Mouse (Mus musculus) MEL (cell line): ENCODE measurements around the gene Impdh2.

Experiments used
- CTCF ChIP-seq, 3 experiments: IDR thresholded peaks in 2 of 3; conservative IDR thresholded peaks in 1 of 3; 2 replicates each; pipeline ENCODE4 v1.5.1; 2011 to 2012; ENCODE audit warnings: low read length in 3 of 3, low read depth in 2 of 3, mild to moderate bottlenecking in 2 of 3, improper control_type of control experiment in 1 of 3, inconsistent platforms in 1 of 3, mixed read lengths in 1 of 3, moderate library complexity in 1 of 3; ENCODE audit not compliant: control insufficient read depth in 1 of 3, insufficient read depth in 1 of 3, poor library complexity in 1 of 3, severe bottlenecking in 1 of 3
- ELF1 ChIP-seq: IDR thresholded peaks from 2 replicates; pipeline ENCODE4 v1.6.1; 2014; ENCODE audit warnings: low read depth, mild to moderate bottlenecking, inconsistent platforms, low read length, improper control_type of control experiment, moderate library complexity
- ETS1 ChIP-seq: IDR thresholded peaks from 2 replicates; pipeline ENCODE4 v1.6.1; 2012; ENCODE audit warnings: low read depth, mild to moderate bottlenecking, inconsistent platforms, low read length, improper control_type of control experiment, moderate library complexity
- GABPA ChIP-seq: IDR thresholded peaks from 2 replicates; pipeline ENCODE4 v1.6.1; 2012; ENCODE audit warnings: low read depth, mild to moderate bottlenecking, inconsistent platforms, low read length, improper control_type of control experiment, moderate library complexity
- GATA1 ChIP-seq: IDR thresholded peaks from 2 replicates; pipeline ENCODE4 v1.6.1; 2011; ENCODE audit warnings: low read depth, low read length, improper control_type of control experiment
- MAFK ChIP-seq: IDR thresholded peaks from 2 replicates; pipeline ENCODE4 v1.6.1; 2011; ENCODE audit warnings: low read depth, mild to moderate bottlenecking, low read length, improper control_type of control experiment, borderline replicate concordance
- MEF2A ChIP-seq: IDR thresholded peaks from 2 replicates; pipeline ENCODE4 v1.6.1; 2014; ENCODE audit warnings: low read depth, mild to moderate bottlenecking, inconsistent platforms, low read length, improper control_type of control experiment; ENCODE audit not compliant: poor library complexity, insufficient replicate concordance, severe bottlenecking; ENCODE audit errors: extremely low read depth
- MXI1 ChIP-seq: IDR thresholded peaks from 2 replicates; pipeline ENCODE4 v1.6.1; 2011; ENCODE audit warnings: mild to moderate bottlenecking, low read depth, low read length, improper control_type of control experiment
- POLR2A ChIP-seq, 2 experiments: IDR thresholded peaks; 2 replicates each; pipeline ENCODE4 v1.6.1; 2011 to 2012; ENCODE audit warnings: low read length in 2 of 2, mild to moderate bottlenecking in 2 of 2, control low read depth in 1 of 2, improper control_type of control experiment in 1 of 2, low read depth in 1 of 2, moderate library complexity in 1 of 2; ENCODE audit not compliant: control insufficient read depth in 1 of 2, insufficient read depth in 1 of 2, poor library complexity in 1 of 2
- USF1 ChIP-seq: IDR thresholded peaks from 2 replicates; pipeline ENCODE4 v1.6.1; 2014; ENCODE audit warnings: low read depth, mild to moderate bottlenecking, inconsistent platforms, low read length, improper control_type of control experiment, moderate library complexity
- ZMIZ1 ChIP-seq: IDR thresholded peaks from 2 replicates; pipeline ENCODE4 v1.6.1; 2012; ENCODE audit warnings: low read depth, mild to moderate bottlenecking, inconsistent platforms, low read length, improper control_type of control experiment, moderate library complexity

GRCm38 (mm10) chr9:108566815-108567776 lies 7.0 kb downstream of the Impdh2 start, which contains the start of gene Ndufaf3:
- peak; percentile 79 to 89 (median 85) for TF ChIP-seq CTCF (IDR thresholded peaks at IDR 0.05 in 2 of 3, conservative IDR thresholded peaks at IDR 0.05 in 1 of 3; ENCODE audit: control insufficient read depth in 1 of 3, insufficient read depth in 1 of 3, low read depth in 2 of 3, low read length in 3 of 3, poor library complexity in 1 of 3, severe bottlenecking in 1 of 3)
- TF ChIP-seq MAFK, result no peak
- TF ChIP-seq GATA1, result no peak
- no peak for TF ChIP-seq MEF2A
- peak; percentile 97 for TF ChIP-seq ZMIZ1
- TF ChIP-seq USF1, result no peak
- TF ChIP-seq ELF1, result peak; percentile 44
- peak; percentile 85 for TF ChIP-seq MXI1
- no peak; the same call in 1 of the 2 replicates for TF ChIP-seq GABPA
- TF ChIP-seq POLR2A (IDR thresholded peaks at IDR 0.05; ENCODE audit: control insufficient read depth in 1 of 2, insufficient read depth in 1 of 2, low read depth in 1 of 2, low read length in 2 of 2, poor library complexity in 1 of 2), result peak; percentile 95 to 98
- no peak; the same call in 1 of the 2 replicates for TF ChIP-seq ETS1
